In the genomic region with DNA sequence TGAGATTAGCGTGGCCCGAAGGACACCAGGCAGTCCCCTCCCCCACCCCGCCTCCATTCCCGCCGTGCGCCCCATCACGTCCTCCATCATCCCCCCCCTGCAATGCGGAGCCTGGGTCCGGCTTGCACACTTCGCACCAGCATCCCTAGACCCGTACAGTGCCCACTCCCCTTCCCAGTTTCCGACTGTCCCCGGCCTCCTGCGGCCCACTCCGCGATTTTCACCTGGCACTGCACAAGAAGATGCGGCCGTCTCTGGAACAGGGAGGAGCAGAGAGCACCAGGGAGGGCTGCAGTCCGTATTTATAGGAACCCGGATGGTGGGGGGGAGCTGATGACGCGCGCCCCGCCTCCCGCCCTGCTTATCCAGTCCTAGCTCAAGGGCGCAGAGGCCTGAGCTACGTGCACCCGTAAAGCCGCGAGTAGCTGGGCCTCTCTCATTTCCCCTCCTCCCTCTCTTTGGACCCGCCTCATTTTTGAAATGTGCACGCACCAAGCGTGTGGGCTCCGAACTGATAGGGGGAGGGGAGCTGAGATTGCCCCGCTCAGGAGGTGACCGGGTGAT, we compare ENCODE assay signal across 8 mouse cellular contexts. TPM values are rescaled to one million over a fixed set of nuclear protein-coding genes. Genes with fewer than 3 reads are reported as not detected.
DNase-seq lines count a peak whose midpoint lies in the region; ATAC-seq and TF ChIP-seq lines count a peak whose summit lies in the region.

No protein-coding gene starts in this region.

- peak; percentile 94 for ATAC-seq in forebrain, postnatal 0 days
- peak; percentile 81 to 89 for ATAC-seq in hematopoietic stem cell, adult 5-6 weeks (replicated peaks in 1 of 2; ENCODE audit: insufficient read depth in 1 of 2, low FRiP score in 2 of 2, low TSS enrichment in 1 of 2, low read depth in 1 of 2, poor library complexity in 2 of 2, severe bottlenecking in 2 of 2)
- peak; percentile 88 for ATAC-seq in lung, postnatal 0 days

- no peak for TF ChIP-seq CTCF in MEL (IDR thresholded peaks at IDR 0.05 in 2 of 3, conservative IDR thresholded peaks at IDR 0.05 in 1 of 3; ENCODE audit: control insufficient read depth in 1 of 3, insufficient read depth in 1 of 3, low read depth in 2 of 3, low read length in 3 of 3, poor library complexity in 1 of 3, severe bottlenecking in 1 of 3)
- TF ChIP-seq CTCF in cerebellum, adult 2 months (IDR thresholded peaks at IDR 0.05; ENCODE audit: borderline replicate concordance, insufficient read depth, low read depth, low read length), result no peak
- no peak for TF ChIP-seq CTCF in forebrain, postnatal 0 days (IDR thresholded peaks at IDR 0.05; ENCODE audit: low read depth)
- no peak for TF ChIP-seq CTCF in lung, postnatal 0 days (IDR thresholded peaks at IDR 0.05)

- peak overlapping the region; percentile 94 for H3K9ac ChIP-seq in MEL (ENCODE audit: control insufficient read depth, low read depth, low read length, poor library complexity, severe bottlenecking)
- peak overlapping the region; percentile 87 for H3K9ac ChIP-seq in forebrain, postnatal 0 days
- H3K9ac ChIP-seq in lung, postnatal 0 days (replicated peaks; ENCODE audit: low read depth), result peak overlapping the region; percentile 62

- TF ChIP-seq POLR2A in MEL (IDR thresholded peaks at IDR 0.05; ENCODE audit: control insufficient read depth in 1 of 2, insufficient read depth in 1 of 2, low read depth in 1 of 2, low read length in 2 of 2, poor library complexity in 1 of 2), result peak; percentile 99 to 100
- peak; percentile 100 for TF ChIP-seq POLR2A in cerebellum, adult 2 months (IDR thresholded peaks at IDR 0.05; ENCODE audit: borderline replicate concordance, insufficient read depth, low read length)

- H3K9me3 ChIP-seq in MEL (replicated peaks; ENCODE audit: insufficient read depth, low read length), result no peaks in the 10 kb centered on the region
- H3K9me3 ChIP-seq in forebrain, postnatal 0 days (ENCODE audit: low read length), result no peaks in the 10 kb centered on the region
- H3K9me3 ChIP-seq in lung, postnatal 0 days (ENCODE audit: low read length), result no peaks in the 10 kb centered on the region

- no peak for TF ChIP-seq RAD21 in MEL (IDR thresholded peaks at IDR 0.05; ENCODE audit: low read depth, low read length)

- no peak; a peak in 2 of 4 replicates for TF ChIP-seq EP300 in MEL (IDR thresholded peaks at IDR 0.05; ENCODE audit: low read depth in 1 of 2, low read length in 2 of 2)
- no peak for TF ChIP-seq EP300 in lung, postnatal 0 days (IDR thresholded peaks at IDR 0.05)

- H3K36me3 ChIP-seq in MEL (ENCODE audit: control insufficient read depth in 1 of 2, insufficient read depth in 2 of 2, low read length in 2 of 2), result peaks cover 0 to 26% of the 10 kb centered on the region in 2 experiments; a peak in 3 of 4 replicates
- peaks cover 37% of the 10 kb centered on the region for H3K36me3 ChIP-seq in forebrain, postnatal 0 days (ENCODE audit: insufficient read depth)
- 0 out of 2 replicates have a peak, but pooled peaks cover 6% of the 10 kb centered on the region for H3K36me3 ChIP-seq in lung, postnatal 0 days (ENCODE audit: insufficient read depth, low read length)

- WGBS in cerebellum, adult 2 months, result under 1% methylated on average over 36 of the region's 36 CpGs
- under 1% methylated on average over 36 of the region's 36 CpGs for WGBS in forebrain, postnatal 0 days
- 3% methylated on average over 35 of the region's 36 CpGs for WGBS in lung, postnatal 0 days

- H3K79me2 ChIP-seq in MEL (ENCODE audit: control insufficient read depth, insufficient read depth, low read length, poor library complexity), result peaks cover 24% of the 10 kb centered on the region

- H3K4me1 ChIP-seq in MEL (ENCODE audit: control insufficient read depth in 1 of 2, insufficient read depth in 2 of 2, low read length in 2 of 2), result peaks cover 3 to 29% of the 10 kb centered on the region in 2 experiments
- H3K4me1 ChIP-seq in cerebellum, adult 2 months (ENCODE audit: control insufficient read depth, insufficient read depth, low read length), result peaks cover 20% of the 10 kb centered on the region
- peaks cover 17% of the 10 kb centered on the region for H3K4me1 ChIP-seq in forebrain, postnatal 0 days (ENCODE audit: insufficient read depth)
- H3K4me1 ChIP-seq in lung, postnatal 0 days (ENCODE audit: insufficient read depth, low read depth, low read length), result peaks cover 7% of the 10 kb centered on the region; the same call in 1 of the 2 replicates

- H3K27ac ChIP-seq in MEL (ENCODE audit: control insufficient read depth, low read depth, low read length), result peak overlapping the region; percentile 83
- H3K27ac ChIP-seq in cerebellum, adult 2 months (ENCODE audit: insufficient read depth, low read length), result peak overlapping the region; percentile 86
- peak overlapping the region; percentile 80 for H3K27ac ChIP-seq in forebrain, postnatal 0 days (ENCODE audit: low read depth, low read length)
- H3K27ac ChIP-seq in lung, postnatal 0 days (ENCODE audit: low read length), result peak overlapping the region; percentile 90

- no peaks in the 10 kb centered on the region for H3K27me3 ChIP-seq in MEL (ENCODE audit: control insufficient read depth in 1 of 2, insufficient read depth in 2 of 2, low read length in 2 of 2)
- no peaks in the 10 kb centered on the region for H3K27me3 ChIP-seq in cerebellum, adult 2 months (ENCODE audit: control insufficient read depth, insufficient read depth, low read length)
- no peaks in the 10 kb centered on the region for H3K27me3 ChIP-seq in forebrain, postnatal 0 days (ENCODE audit: insufficient read depth, low read length)
- no peaks in the 10 kb centered on the region for H3K27me3 ChIP-seq in lung, postnatal 0 days (replicated peaks; ENCODE audit: insufficient read depth, low read length)

- DNase-seq in MEL (ENCODE audit: low read depth, low spot score), result peak; percentile 98
- peak; percentile 98 for DNase-seq in cerebellum, adult 2 months
- peak; percentile 97 for DNase-seq in forebrain, postnatal 0 days
- DNase-seq in layer of hippocampus, adult 9-11 months, result peak; percentile 99
- peak; percentile 98 for DNase-seq in lung, postnatal 0 days (ENCODE audit: low spot score)
- DNase-seq in ovary, postnatal 14 days (ENCODE audit: low spot score), result peak; percentile 92
- peak; percentile 98 for DNase-seq in thymus, postnatal 14 days

- H3K4me2 ChIP-seq in forebrain, postnatal 0 days (ENCODE audit: low read depth), result peak overlapping the region; percentile 84
- peak overlapping the region; percentile 97 for H3K4me2 ChIP-seq in lung, postnatal 0 days (replicated peaks; ENCODE audit: low read depth, low read length)

- peak overlapping the region; percentile 64 to 74 for H3K4me3 ChIP-seq in MEL (ENCODE audit: control insufficient read depth in 1 of 2, insufficient read depth in 1 of 2, low read depth in 2 of 2, low read length in 2 of 2)
- H3K4me3 ChIP-seq in cerebellum, adult 2 months (replicated peaks; ENCODE audit: insufficient read depth, low read depth, low read length), result peak overlapping the region; percentile 83
- peak overlapping the region; percentile 72 for H3K4me3 ChIP-seq in forebrain, postnatal 0 days (ENCODE audit: low read depth, low read length)
- peak overlapping the region; percentile 73 for H3K4me3 ChIP-seq in lung, postnatal 0 days (ENCODE audit: low read depth, low read length)

RNA-seq across cellular contexts. Expression of a gene that starts 0.9 kb away (rescaled TPM):
- 723 and 1,144 TPM in 2 replicates for total RNA-seq in MEL (2012; rRNA removed)
- polyA plus RNA-seq in MEL (2012; ENCODE audit: insufficient read depth in 1 of 2, insufficient read length in 2 of 2, low read depth in 1 of 2, low replicate concordance in 2 of 2, missing spikeins in 1 of 2), result 1,000 to 10,000 TPM in 1 of 2 experiments, not detected in 1; 1,834 TPM
- 5,061 and 5,782 TPM in 2 replicates for polyA plus RNA-seq in cerebellum, adult 2 months (2012; rRNA removed)
- 2,022 and 2,511 TPM in 2 replicates for total RNA-seq in forebrain, postnatal 0 days (2014; rRNA removed)
- polyA plus RNA-seq in forebrain, postnatal 0 days (2015; fragmentation: Nextera tagmentation; extraction: Ambion mirVana), result 1,543 and 1,551 TPM in 2 replicates
- total RNA-seq in hematopoietic stem cell, adult 5-6 weeks (2017), result 727 and 879 TPM in 2 replicates
- polyA plus RNA-seq in lung, postnatal 0 days (2015; fragmentation: Nextera tagmentation; extraction: Ambion mirVana), result 381 and 429 TPM in 2 replicates

RNA-seq across cellular contexts. Expression of a gene that starts 20.4 kb away (rescaled TPM):
- 75.4 and 96.1 TPM in 2 replicates for total RNA-seq in MEL (2012; rRNA removed)
- polyA plus RNA-seq in MEL (2012; ENCODE audit: insufficient read depth in 1 of 2, insufficient read length in 2 of 2, low read depth in 1 of 2, low replicate concordance in 2 of 2, missing spikeins in 1 of 2), result 10 to 100 TPM in 1 of 2 experiments, not detected in 1; 96.9 TPM
- polyA plus RNA-seq in cerebellum, adult 2 months (2012; rRNA removed), result 95.4 and 96.0 TPM in 2 replicates
- total RNA-seq in forebrain, postnatal 0 days (2014; rRNA removed), result 24.6 and 28.8 TPM in 2 replicates
- 12.8 and 18.3 TPM in 2 replicates for polyA plus RNA-seq in forebrain, postnatal 0 days (2015; fragmentation: Nextera tagmentation; extraction: Ambion mirVana)
- 13.3 and 14.2 TPM in 2 replicates for total RNA-seq in hematopoietic stem cell, adult 5-6 weeks (2017)
- polyA plus RNA-seq in lung, postnatal 0 days (2015; fragmentation: Nextera tagmentation; extraction: Ambion mirVana), result 7.1 and 8.3 TPM in 2 replicates

RNA-seq across cellular contexts. Expression of a gene that starts 26.1 kb away (rescaled TPM):
- 86.6 and 88.8 TPM in 2 replicates for total RNA-seq in MEL (2012; rRNA removed)
- polyA plus RNA-seq in MEL (2012; ENCODE audit: insufficient read depth in 1 of 2, insufficient read length in 2 of 2, low read depth in 1 of 2, low replicate concordance in 2 of 2, missing spikeins in 1 of 2), result 100 to 1,000 TPM in 1 of 2 experiments, not detected in 1; 394 TPM
- polyA plus RNA-seq in cerebellum, adult 2 months (2012; rRNA removed), result 80.8 and 85.4 TPM in 2 replicates
- 32.5 and 43.5 TPM in 2 replicates for total RNA-seq in forebrain, postnatal 0 days (2014; rRNA removed)
- polyA plus RNA-seq in forebrain, postnatal 0 days (2015; fragmentation: Nextera tagmentation; extraction: Ambion mirVana), result 18.9 and 25.8 TPM in 2 replicates
- total RNA-seq in hematopoietic stem cell, adult 5-6 weeks (2017), result 199 and 281 TPM in 2 replicates
- 5.9 and 7.9 TPM in 2 replicates for polyA plus RNA-seq in lung, postnatal 0 days (2015; fragmentation: Nextera tagmentation; extraction: Ambion mirVana)

RNA-seq across cellular contexts. Expression of a gene that starts 26.2 kb away (rescaled TPM):
- 208 and 251 TPM in 2 replicates for total RNA-seq in MEL (2012; rRNA removed)
- 100 to 1,000 TPM in 1 of 2 experiments, not detected in 1; 286 TPM for polyA plus RNA-seq in MEL (2012; ENCODE audit: insufficient read depth in 1 of 2, insufficient read length in 2 of 2, low read depth in 1 of 2, low replicate concordance in 2 of 2, missing spikeins in 1 of 2)
- polyA plus RNA-seq in cerebellum, adult 2 months (2012; rRNA removed), result 61.6 and 70.4 TPM in 2 replicates
- 51.3 and 54.0 TPM in 2 replicates for total RNA-seq in forebrain, postnatal 0 days (2014; rRNA removed)
- polyA plus RNA-seq in forebrain, postnatal 0 days (2015; fragmentation: Nextera tagmentation; extraction: Ambion mirVana), result 146 and 148 TPM in 2 replicates
- 72.6 and 78.6 TPM in 2 replicates for total RNA-seq in hematopoietic stem cell, adult 5-6 weeks (2017)
- 151 and 154 TPM in 2 replicates for polyA plus RNA-seq in lung, postnatal 0 days (2015; fragmentation: Nextera tagmentation; extraction: Ambion mirVana)

RNA-seq across cellular contexts. Expression of a gene that starts 33.7 kb away (rescaled TPM):
- 210 and 263 TPM in 2 replicates for total RNA-seq in MEL (2012; rRNA removed)
- polyA plus RNA-seq in MEL (2012; ENCODE audit: insufficient read depth in 1 of 2, insufficient read length in 2 of 2, low read depth in 1 of 2, low replicate concordance in 2 of 2, missing spikeins in 1 of 2), result 100 to 1,000 TPM; 221 to 337 TPM
- polyA plus RNA-seq in cerebellum, adult 2 months (2012; rRNA removed), result 24.5 and 24.9 TPM in 2 replicates
- total RNA-seq in forebrain, postnatal 0 days (2014; rRNA removed), result 47.2 and 56.0 TPM in 2 replicates
- 39.6 and 43.5 TPM in 2 replicates for polyA plus RNA-seq in forebrain, postnatal 0 days (2015; fragmentation: Nextera tagmentation; extraction: Ambion mirVana)
- 58.8 and 63.4 TPM in 2 replicates for total RNA-seq in hematopoietic stem cell, adult 5-6 weeks (2017)
- 16.9 and 17.7 TPM in 2 replicates for polyA plus RNA-seq in lung, postnatal 0 days (2015; fragmentation: Nextera tagmentation; extraction: Ambion mirVana)

Comparison
In these comparisons a context has a peak if more than half of its experiments do, and no peak if none do; other contexts are left out.
1. Peak in every context shown above with its lines: DNase-seq, ATAC-seq, H3K4me3 ChIP-seq and H3K27ac ChIP-seq.